Mouse (Mus musculus) thymus, postnatal 0 days (tissue): ENCODE results near the gene P2rx4. TPM values are rescaled to one million over a fixed set of nuclear protein-coding genes. Genes with fewer than 3 reads are reported as not detected.

ENCODE experiments used
- DNase-seq: peaks from one replicate; pipeline ENCODE4 v3.0.0-alpha.2; 2015; ENCODE audit warnings: low spot score
- microRNA-seq: library from miRNA; unstranded; fragments of <30 nt; microRNA quantifications from one replicate; pipeline ENCODE4, GENCODE M21; 2016; ENCODE audit warnings: borderline number of aligned reads
- polyA plus RNA-seq: library from polyadenylated mRNA; unstranded; fragments of >200 nt; fragmentation: Nextera tagmentation; extraction: Ambion mirVana; gene quantifications from 2 replicates; pipeline ENCODE4 v1.2.1, GENCODE M21; 2015

P2rx4 gene
- polyA plus RNA-seq, 1 experiment from 2014 or later = 26.7 TPM

DNA sequence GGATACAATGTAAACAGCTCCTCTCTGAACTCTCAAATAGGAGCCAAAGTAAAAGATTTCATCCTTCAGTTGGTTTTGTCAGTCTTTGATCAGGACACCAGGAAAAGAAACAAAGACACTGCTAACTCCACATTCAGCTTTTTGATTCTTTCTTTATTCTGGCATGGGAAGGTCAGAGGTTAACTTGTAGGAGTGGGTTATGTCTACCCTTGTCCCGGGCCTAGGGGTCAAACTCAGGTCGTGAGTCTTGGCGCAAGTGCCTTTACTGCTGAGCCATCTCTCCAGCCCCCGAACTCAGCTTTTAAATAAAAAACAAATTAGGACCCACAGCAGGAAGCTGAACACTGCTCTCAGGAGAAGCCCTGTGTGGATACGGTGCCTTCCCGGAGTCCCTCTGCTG lies 48.8 kb downstream of the P2rx4 start:
- DNase-seq = no peak

DNA sequence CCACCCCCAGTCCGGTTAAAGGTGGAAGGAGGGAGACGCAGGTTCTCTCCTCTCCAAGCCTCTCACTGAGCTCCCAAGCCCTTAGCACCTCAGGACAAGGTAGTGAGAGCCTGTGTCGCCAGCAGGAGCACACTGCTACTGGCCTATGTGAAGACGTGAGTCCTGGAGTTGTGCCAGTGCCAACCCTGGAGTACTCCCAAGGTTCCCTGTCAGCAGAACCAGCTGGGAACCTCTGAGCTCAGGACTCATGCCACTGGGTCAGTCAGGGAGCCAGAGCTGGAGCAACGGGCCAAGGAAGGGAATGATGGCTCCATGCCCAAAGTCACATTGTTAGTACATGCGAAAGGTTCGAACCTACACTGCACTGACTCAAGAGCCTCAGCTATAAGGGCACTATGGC lies 49.3 kb downstream of the P2rx4 start:
- no peak for DNase-seq

DNA sequence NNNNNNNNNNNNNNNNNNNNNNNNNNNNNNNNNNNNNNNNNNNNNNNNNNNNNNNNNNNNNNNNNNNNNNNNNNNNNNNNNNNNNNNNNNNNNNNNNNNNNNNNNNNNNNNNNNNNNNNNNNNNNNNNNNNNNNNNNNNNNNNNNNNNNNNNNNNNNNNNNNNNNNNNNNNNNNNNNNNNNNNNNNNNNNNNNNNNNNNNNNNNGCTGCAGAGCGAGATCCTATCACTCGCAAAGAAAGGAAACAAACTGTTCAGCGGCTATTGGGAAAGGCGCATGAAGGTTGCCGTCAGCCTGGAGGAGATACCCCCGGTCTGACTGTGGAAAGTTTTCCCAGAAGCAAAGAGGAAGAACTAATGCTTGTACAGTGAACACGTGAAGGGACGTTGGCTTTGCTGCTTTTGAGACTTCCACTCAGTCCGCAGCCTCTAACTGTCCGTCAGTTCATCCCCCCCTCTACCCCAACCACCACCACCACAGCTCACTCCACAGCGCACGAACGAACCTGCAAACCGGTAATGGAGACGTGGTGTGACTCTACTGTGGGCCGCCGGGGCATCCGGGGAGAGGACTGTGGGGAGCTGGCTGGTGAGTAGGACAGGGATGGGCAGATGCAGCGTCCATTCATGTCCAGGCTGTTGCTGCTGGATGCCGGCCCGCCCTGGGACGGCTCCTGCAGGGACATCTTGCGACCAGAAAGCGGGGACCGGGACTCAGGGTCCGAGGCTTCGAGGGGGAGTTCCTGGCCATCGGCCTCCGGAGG lies 56.1 kb downstream of the P2rx4 start:
- no peak for DNase-seq

GRCm38 (mm10) chr5:122764032-122764464 lies 56.7 kb downstream of the P2rx4 start:
- peak; percentile 23 for DNase-seq

- DNase-seq = no peak
Observed at GRCm38 (mm10) chr5:122767283-122767682, 59.9 kb downstream of the P2rx4 start.

DNA sequence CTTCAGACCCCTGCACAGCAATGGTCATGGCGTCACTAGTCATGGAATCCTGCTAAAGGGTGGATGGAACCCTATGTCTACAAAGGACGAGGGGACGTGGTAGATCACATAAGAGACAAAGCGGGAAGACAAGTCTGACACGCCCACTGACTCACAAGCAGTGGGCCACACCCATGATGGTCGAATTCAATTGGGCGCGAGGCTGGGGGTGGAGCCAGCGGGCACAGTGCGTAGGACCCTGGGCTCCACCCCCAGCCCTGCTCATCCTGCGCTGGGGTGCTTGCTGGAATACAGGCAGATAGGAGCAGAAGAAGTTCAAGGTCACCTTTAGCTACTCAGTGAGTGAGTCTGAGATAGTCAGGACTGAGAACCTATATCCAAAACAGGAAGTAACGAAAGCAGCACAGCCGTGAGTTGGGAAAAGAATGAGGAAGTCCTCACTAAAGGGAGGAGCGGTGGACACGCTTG lies 61.8 kb downstream of the P2rx4 start:
- DNase-seq = peak; percentile 24

- no peak for DNase-seq
Observed at GRCm38 (mm10) chr5:122770304-122770703, 63.0 kb downstream of the P2rx4 start.

DNA sequence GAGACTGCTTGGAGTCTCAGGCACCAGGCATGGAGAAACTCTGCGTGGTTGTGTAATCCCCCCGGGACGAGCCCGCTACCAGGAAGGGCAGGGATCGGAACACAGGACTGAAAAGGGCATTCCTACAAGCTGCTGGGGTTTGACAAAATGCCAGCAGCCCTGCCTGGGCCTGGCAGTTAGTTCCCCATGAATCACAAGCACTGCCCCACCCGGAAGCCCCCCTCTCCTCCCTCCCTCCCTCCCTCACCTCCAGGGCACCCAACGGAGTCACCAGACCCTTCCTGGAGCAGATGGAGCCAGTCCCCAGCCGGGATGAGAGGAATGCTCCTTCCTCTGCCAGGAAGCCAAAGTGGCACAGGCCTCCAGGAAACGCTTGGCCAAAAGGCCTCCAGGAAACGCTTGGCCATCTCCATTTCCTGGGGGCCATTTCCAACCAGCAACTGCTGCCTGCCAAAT lies 63.5 kb downstream of the P2rx4 start:
- DNase-seq = peak; percentile 37

- no peak for DNase-seq
Observed at GRCm38 (mm10) chr5:122771428-122771827, 64.1 kb downstream of the P2rx4 start.

DNA sequence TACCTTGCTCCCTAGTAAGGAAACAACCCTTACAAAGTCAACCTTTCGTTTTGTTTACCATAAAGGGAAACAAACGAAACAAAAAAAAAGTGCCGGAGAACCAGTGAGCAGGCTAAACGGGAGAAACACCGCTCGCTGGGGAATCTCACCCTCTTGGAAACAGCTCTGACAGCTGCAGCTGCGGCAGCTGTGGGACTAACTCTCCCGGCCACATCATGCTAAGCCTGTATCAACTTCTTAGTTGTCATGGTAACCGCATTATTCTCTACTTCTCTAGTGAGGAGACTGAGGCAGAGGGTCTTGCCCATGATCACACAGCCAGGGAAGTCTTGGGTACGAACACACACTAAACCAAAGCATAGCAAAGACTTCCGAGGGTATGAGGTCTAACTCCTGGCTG lies 66.4 kb downstream of the P2rx4 start:
- no peak for DNase-seq

DNA sequence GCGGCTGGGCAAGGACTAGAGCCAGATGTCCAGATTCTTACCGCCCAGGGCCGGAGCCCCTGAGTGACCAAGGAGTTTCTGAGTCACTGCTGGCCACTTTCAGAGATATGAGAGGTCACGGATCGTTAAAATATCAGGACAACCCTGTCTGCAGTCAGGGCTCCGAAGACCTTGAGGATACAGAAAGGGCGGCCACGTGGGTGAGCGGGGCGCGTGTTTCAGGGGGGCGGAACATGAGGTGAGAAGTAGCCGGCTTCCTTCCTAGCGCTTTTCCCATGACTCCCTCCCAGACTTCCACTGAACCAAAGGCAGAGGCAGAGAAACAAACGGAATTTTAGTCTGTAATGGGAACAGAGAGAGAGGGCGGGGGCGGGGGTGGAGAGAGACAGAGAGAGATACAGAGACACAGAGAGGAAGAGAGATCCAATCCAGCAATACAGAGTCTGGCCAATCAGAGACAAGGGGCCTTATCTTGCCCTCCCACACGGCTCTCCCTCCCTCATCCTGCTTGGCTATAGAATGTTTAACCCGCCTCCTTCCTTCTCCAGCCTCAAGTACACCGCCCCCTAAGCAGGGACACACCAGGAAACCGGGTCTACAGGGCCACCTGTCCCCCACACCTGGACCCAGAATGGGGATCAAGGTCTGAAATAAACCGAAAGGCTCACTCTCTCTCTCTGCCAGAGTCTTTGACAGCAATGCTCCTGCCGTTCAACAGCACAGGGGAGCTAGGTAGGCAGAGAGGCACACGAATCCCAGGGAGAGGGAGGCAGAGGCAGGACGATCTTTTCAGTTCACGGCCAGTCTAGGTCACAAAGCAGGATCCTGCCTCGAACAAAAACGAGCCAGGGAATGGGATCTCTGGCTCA lies 67.6 kb downstream of the P2rx4 start:
- no peak for DNase-seq

DNA sequence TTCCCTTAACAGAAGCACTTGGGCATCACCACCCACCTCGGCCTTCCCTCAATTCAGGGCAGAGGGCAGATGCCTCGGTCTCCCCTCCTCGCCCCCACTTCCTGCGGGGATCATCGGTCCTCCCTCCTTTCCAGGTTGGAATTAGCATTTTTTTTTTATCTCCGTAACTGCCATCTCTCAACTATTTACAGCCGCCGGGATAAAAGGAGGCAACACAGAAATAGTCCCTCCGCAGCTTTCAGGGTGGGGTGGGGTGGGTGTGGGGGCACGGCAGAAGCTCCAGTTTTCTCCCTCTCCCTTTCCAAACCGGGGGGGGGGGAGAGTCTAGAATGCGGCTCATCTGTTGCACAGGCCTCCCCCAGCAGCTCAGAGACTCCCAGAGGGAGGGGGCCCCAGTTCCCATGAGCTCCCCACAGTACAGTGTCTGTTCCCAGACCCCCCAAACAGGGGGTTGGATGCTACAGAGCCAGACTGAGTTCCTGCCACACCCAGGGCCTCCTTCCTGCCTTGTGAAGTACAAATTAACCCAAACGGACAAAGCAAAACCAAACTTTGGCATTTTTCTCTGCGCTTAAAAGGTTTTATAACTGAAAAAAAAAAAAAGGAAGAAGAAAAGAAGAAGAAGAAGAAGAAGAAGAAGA lies 68.4 kb downstream of the P2rx4 start:
- no peak for DNase-seq

GRCm38 (mm10) chr5:122777322-122777721 lies 70.0 kb downstream of the P2rx4 start:
- DNase-seq = no peak

DNA sequence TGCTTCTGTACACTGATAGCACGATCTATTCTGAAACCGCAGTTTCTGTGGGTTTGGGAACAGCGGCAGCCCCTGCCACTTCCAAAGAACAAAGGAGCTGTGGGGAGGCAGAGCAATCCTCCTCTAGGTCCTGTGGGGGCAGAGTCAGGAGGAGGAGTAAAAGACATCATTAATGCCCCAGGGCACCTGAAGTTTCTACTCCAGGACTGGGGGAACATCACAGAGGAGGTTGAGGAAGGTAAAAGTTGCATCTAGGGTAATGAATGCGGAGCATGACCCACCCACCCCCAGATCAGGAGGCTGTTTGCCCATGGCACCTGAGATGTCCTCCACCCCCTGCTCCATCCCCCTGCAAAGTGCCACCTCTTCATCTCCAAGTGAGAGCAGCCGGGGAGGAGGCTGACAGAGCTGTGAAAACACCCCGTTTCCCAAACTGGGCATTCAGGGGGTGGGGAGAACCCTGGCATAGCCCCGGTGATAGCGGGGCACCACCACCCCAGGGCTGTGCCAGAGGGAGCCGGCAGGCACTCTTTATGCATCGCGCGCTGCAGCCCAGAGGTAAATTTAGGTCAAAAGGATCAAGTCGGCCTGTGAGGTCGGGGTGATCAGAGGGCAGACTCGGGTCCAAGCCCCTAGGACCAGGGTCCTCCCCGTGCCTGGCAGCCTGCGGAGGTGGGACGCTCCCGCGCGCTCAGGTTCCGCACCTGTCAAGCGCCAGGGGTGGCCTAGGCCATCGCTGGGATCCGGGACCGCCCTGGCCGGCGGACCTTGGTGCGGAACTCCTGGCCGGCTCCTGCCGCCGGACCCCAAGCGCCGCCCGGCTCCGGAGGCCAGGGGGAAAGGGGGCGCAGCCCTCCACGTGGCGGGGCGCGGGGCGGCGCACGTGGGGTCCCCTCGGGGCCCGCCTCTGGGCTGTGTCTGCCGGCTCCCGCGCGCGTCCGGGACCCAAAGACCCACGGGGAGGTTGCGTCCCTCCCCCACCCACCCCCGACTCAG lies 71.2 kb downstream of the P2rx4 start:
- DNase-seq = peak; percentile 36

Small RNAs within 50 kb of the gene (microRNA-seq; reads per million reads assigned to microRNA genes)
- gene Mir8115 = not detected

Other genes with a start within 250 kb of the P2rx4 start
- 20.2 and 22.6 TPM in 2 replicates for gene Atp2a2, start 205.3 kb upstream of the P2rx4 start, polyA plus RNA-seq
- gene Ift81, start 93.0 kb upstream of the P2rx4 start, polyA plus RNA-seq = 10.9 and 12.5 TPM in 2 replicates
- gene P2rx7, start 63.6 kb upstream of the P2rx4 start, polyA plus RNA-seq = 8.2 and 8.8 TPM in 2 replicates
- gene Camkk2, start 71.9 kb downstream of the P2rx4 start, polyA plus RNA-seq = 24.7 and 27.1 TPM in 2 replicates
- 407 and 446 TPM in 2 replicates for gene Anapc5, start 113.8 kb downstream of the P2rx4 start, polyA plus RNA-seq
- 35.8 and 37.9 TPM in 2 replicates for gene Rnf34, start 142.5 kb downstream of the P2rx4 start, polyA plus RNA-seq